Mouse (Mus musculus) liver, embryonic 11.5 days (tissue): ENCODE measurements around the gene Cacnb3. TPM values are rescaled to one million over a fixed set of nuclear protein-coding genes. Genes with fewer than 3 reads are reported as not detected.

ENCODE experiments used
- ATAC-seq: fragments of 200-750 bp; cut with Nextera tagmentation; replicated peaks from 2 replicates; pipeline ENCODE4 v1.8.0; 2017; ENCODE audit warnings: moderate number of reproducible peaks, mild to moderate bottlenecking, moderate TSS enrichment, moderate library complexity; ENCODE audit not compliant: low FRiP score
- DNase-seq: peaks from one replicate; pipeline ENCODE4 v3.0.0-alpha.2; 2017; ENCODE audit warnings: low spot score
- H3K27ac ChIP-seq: fragments of 300-500 bp; sonication (generic); 2 replicates; pipeline ENCODE4 v1.5.1; 2014; ENCODE audit warnings: mild to moderate bottlenecking, low read depth, low read length, control low read depth
- H3K27me3 ChIP-seq: fragments of 300-500 bp; sonication (generic); replicated peaks from 2 replicates; pipeline ENCODE4 v1.6.1; 2014; ENCODE audit warnings: low read length, mixed read lengths; ENCODE audit not compliant: control insufficient read depth, insufficient read depth
- H3K36me3 ChIP-seq: fragments of 300-500 bp; sonication (generic); 2 replicates; pipeline ENCODE4 v1.6.1; 2014; ENCODE audit warnings: mild to moderate bottlenecking, low read length, moderate library complexity, mixed read lengths; ENCODE audit not compliant: control insufficient read depth, insufficient read depth
- H3K4me1 ChIP-seq: fragments of 300-500 bp; sonication (generic); replicated peaks from 2 replicates; pipeline ENCODE4 v1.6.1; 2014; ENCODE audit warnings: low read length, mixed read lengths; ENCODE audit not compliant: control insufficient read depth, insufficient read depth
- H3K4me2 ChIP-seq: fragments of 300-500 bp; sonication (generic); 2 replicates; pipeline ENCODE4 v1.6.1; 2014; ENCODE audit warnings: mild to moderate bottlenecking, control low read depth, moderate library complexity
- H3K4me3 ChIP-seq: fragments of 300-500 bp; sonication (generic); 2 replicates; pipeline ENCODE4 v1.5.1; 2014; ENCODE audit warnings: low read depth, low read length, control low read depth
- H3K9ac ChIP-seq: fragments of 300-500 bp; sonication (generic); 2 replicates; pipeline ENCODE4 v1.6.1; 2014; ENCODE audit warnings: low read depth, low read length, control low read depth
- H3K9me3 ChIP-seq: fragments of 300-500 bp; sonication (generic); 2 replicates; pipeline ENCODE4 v1.6.1; 2016; ENCODE audit warnings: low read length, inconsistent platforms, mixed read lengths; ENCODE audit not compliant: control insufficient read depth
- WGBS: fragments of 180-500 bp; shearing (Covaris S2); extraction: QIAGEN DNeasy Blood & Tissue Kit; methylation state at CpG from one replicate; pipeline ENCODE4 v1.1.7; 2014; 5-methylcytosine and 5-hydroxymethylcytosine counted together
- polyA plus RNA-seq: library from polyadenylated mRNA; unstranded; fragments of >200 nt; fragmentation: Nextera tagmentation; extraction: Ambion mirVana; gene quantifications from 2 replicates; pipeline ENCODE4 v1.2.1, GENCODE M21; 2014

Gene Cacnb3
- polyA plus RNA-seq, 1 experiment from 2014 or later = 13.2 TPM

GRCm38 (mm10) chr15:98681633-98682032 lies 51.0 kb downstream of the Cacnb3 start:
- DNase-seq = no peak
- H3K27me3 ChIP-seq = peaks cover 18% of the 10 kb centered on the region
- peaks cover 9% of the 10 kb centered on the region for H3K4me1 ChIP-seq
- no peak for ATAC-seq
- 65% methylated on average over 7 of the region's 7 CpGs for WGBS
- H3K36me3 ChIP-seq = no peaks in the 10 kb centered on the region
- H3K4me2 ChIP-seq = no peak overlapping the region
- no peak overlapping the region for H3K4me3 ChIP-seq
- no peak overlapping the region for H3K27ac ChIP-seq
- H3K9me3 ChIP-seq = no peaks in the 10 kb centered on the region
- H3K9ac ChIP-seq = no peak overlapping the region

- H3K4me2 ChIP-seq = no peak overlapping the region
These were observed 52.5 kb downstream of the Cacnb3 start for GRCm38 (mm10) chr15:98683177-98683576.

GRCm38 (mm10) chr15:98683746-98684145 lies 53.1 kb downstream of the Cacnb3 start:
- Histone ChIP-seq H3K9ac (no peak overlapping the region), H3K4me2 (no peak overlapping the region), H3K9me3 (no peaks in the 10 kb centered on the region), H3K4me3 (no peak overlapping the region), H3K36me3 (no peaks in the 10 kb centered on the region), H3K4me1 (no peaks in the 10 kb centered on the region), H3K27ac (no peak overlapping the region), H3K27me3 (peaks cover 4% of the 10 kb centered on the region)
- 61% methylated on average over 1 of the region's 1 CpGs for WGBS
- ATAC-seq (no peak), DNase-seq (no peak)

More at GRCm38 (mm10) chr15:98683177-98683576, 52.5 kb downstream of the Cacnb3 start:
- Histone ChIP-seq H3K4me1 (no peaks in the 10 kb centered on the region), H3K36me3 (no peaks in the 10 kb centered on the region), H3K9me3 (no peaks in the 10 kb centered on the region), H3K27me3 (peaks cover 4% of the 10 kb centered on the region), H3K9ac (no peak overlapping the region), H3K27ac (no peak overlapping the region), H3K4me3 (no peak overlapping the region)
- 57% methylated on average over 10 of the region's 10 CpGs for WGBS
- ATAC-seq = no peak
- no peak for DNase-seq

GRCm38 (mm10) chr15:98685926-98686325 lies 55.3 kb downstream of the Cacnb3 start:
- Histone ChIP-seq H3K9me3 (no peaks in the 10 kb centered on the region), H3K36me3 (no peaks in the 10 kb centered on the region), H3K4me1 (no peaks in the 10 kb centered on the region), H3K27ac (no peak overlapping the region), H3K27me3 (peaks cover 3% of the 10 kb centered on the region), H3K9ac (no peak overlapping the region), H3K4me3 (no peak overlapping the region), H3K4me2 (no peak overlapping the region)
- DNase-seq = no peak
- no peak for ATAC-seq
- 62% methylated on average over 3 of the region's 3 CpGs for WGBS

GRCm38 (mm10) chr15:98689682-98690081 lies 59.0 kb downstream of the Cacnb3 start:
- no peak for ATAC-seq
- Histone ChIP-seq H3K9ac (no peak overlapping the region), H3K4me3 (no peak overlapping the region), H3K27ac (no peak overlapping the region), H3K9me3 (no peaks in the 10 kb centered on the region), H3K4me1 (no peaks in the 10 kb centered on the region), H3K27me3 (no peaks in the 10 kb centered on the region; the same call in 1 of the 2 replicates), H3K4me2 (no peak overlapping the region), H3K36me3 (no peaks in the 10 kb centered on the region)
- DNase-seq = no peak
- WGBS = 75% methylated on average over 2 of the region's 2 CpGs

GRCm38 (mm10) chr15:98691486-98692147 lies 61.0 kb downstream of the Cacnb3 start:
- ATAC-seq = no peak
- Histone ChIP-seq H3K27ac (no peak overlapping the region), H3K4me3 (no peak overlapping the region)

GRCm38 (mm10) chr15:98692171-98692715 lies 61.6 kb downstream of the Cacnb3 start:
- peaks cover 4% of the 10 kb centered on the region; the same call in 1 of the 2 replicates for H3K4me1 ChIP-seq
- H3K4me2 ChIP-seq = no peak overlapping the region
- no peak overlapping the region for H3K9ac ChIP-seq
- H3K9me3 ChIP-seq = no peaks in the 10 kb centered on the region
- H3K4me3 ChIP-seq = no peak overlapping the region
- 35% methylated on average over 11 of the region's 11 CpGs for WGBS
- peaks cover 5% of the 10 kb centered on the region; the same call in 1 of the 2 replicates for H3K27me3 ChIP-seq
- no peak for ATAC-seq
- H3K27ac ChIP-seq = no peak overlapping the region
- no peak for DNase-seq
- no peaks in the 10 kb centered on the region for H3K36me3 ChIP-seq

More at GRCm38 (mm10) chr15:98691486-98692147, 61.0 kb downstream of the Cacnb3 start:
- no peak for DNase-seq
- Histone ChIP-seq H3K4me2 (no peak overlapping the region), H3K9me3 (no peaks in the 10 kb centered on the region), H3K4me1 (peaks cover 4% of the 10 kb centered on the region; the same call in 1 of the 2 replicates), H3K27me3 (peaks cover 5% of the 10 kb centered on the region; the same call in 1 of the 2 replicates), H3K9ac (no peak overlapping the region), H3K36me3 (no peaks in the 10 kb centered on the region)
- WGBS = 67% methylated on average over 7 of the region's 7 CpGs
